Mouse (Mus musculus) liver, embryonic 14.5 days (tissue): Measurements from ENCODE around the gene Rragc.
A peak's percentile ranks its signal among the peaks of the same experiment; 100 is the strongest.

ENCODE experiments used
- CTCF ChIP-seq: IDR thresholded peaks from 2 replicates; pipeline ENCODE4 v1.5.1; 2016; ENCODE audit warnings: antibody characterized with exemption, low read depth, control low read depth
- EP300 ChIP-seq: IDR thresholded peaks from 2 replicates; pipeline ENCODE4 v1.6.1; 2016; ENCODE audit warnings: antibody characterized with exemption, low read depth

GRCm38 (mm10) chr4:123971059-123971458, 53.8 kb downstream of the Rragc start:
- TF ChIP-seq CTCF (peak; percentile 66), EP300 (no peak)
